Mouse (Mus musculus): Measurements from ENCODE around the gene Sppl2c. TPM values are rescaled to one million over a fixed set of nuclear protein-coding genes. Genes with fewer than 3 reads are reported as not detected.
A peak's percentile ranks its signal among the peaks of the same experiment; 100 is the strongest.

Gene Sppl2c
- polyA plus RNA-seq, 1 experiment from 2014 or later, result not detected

DNA sequence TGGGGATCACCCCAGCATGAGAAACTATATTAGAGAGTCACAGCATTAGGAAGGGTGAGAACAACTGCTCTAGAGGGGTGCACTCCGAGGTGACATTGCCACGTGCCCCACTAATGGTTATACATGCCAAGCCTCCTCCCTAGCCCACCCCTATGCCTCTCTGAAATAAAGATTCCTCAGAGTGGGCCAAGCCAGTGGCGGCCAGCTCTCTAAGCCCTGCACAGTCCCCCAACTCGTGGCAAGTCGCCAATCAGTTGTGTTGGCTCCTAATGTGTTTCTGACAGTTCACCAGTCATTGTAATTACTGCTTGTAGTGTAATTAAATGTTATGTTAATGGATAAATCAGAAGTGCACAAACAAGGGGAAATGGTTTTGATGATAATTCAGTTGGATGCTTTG is 6.3 kb upstream of the Sppl2c start:
- DNase-seq (ENCODE audit: low spot score), result no peak
- no peak overlapping the region for H3K4me2 ChIP-seq (ENCODE audit: low read depth, low read length)
- WGBS, result 71% methylated on average over 5 of the region's 5 CpGs
- no peaks in the 10 kb centered on the region for H3K9me3 ChIP-seq (ENCODE audit: control insufficient read depth, low read length)
- no peak overlapping the region for H3K4me3 ChIP-seq (ENCODE audit: low read depth, low read length)
- ATAC-seq (ENCODE audit: low read depth), result no peak
- no peak overlapping the region for H3K27ac ChIP-seq (replicated peaks; ENCODE audit: low read depth, low read length)
- no peaks in the 10 kb centered on the region for H3K27me3 ChIP-seq (replicated peaks; ENCODE audit: control insufficient read depth, insufficient read depth, low read length)
- H3K36me3 ChIP-seq (ENCODE audit: control insufficient read depth, insufficient read depth, low read length), result no peaks in the 10 kb centered on the region
- H3K4me1 ChIP-seq (ENCODE audit: control insufficient read depth, insufficient read depth, low read length), result no peaks in the 10 kb centered on the region
- no peak overlapping the region for H3K9ac ChIP-seq (ENCODE audit: low read depth, low read length)

DNA sequence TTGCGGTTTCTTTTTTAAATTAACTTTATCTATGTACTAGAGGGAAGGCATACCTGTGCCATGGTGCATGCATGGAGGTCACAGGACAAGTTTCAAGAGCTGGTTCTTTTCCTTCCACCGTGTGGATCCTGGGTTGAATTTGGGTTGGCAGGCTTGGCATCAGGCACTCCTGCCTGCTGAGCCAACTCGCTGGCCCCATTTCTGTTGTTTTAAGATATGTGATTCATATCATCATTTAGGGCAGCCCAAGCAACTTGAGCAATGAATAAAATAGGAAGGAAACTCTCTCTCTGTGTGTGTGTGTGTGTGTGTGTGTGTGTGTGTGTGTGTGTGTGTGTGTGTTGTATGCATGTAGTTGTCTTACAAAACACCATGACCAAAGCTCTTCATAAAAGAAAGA is 4.0 kb upstream of the Sppl2c start:
- no peak for ATAC-seq (ENCODE audit: low read depth)
- Histone ChIP-seq H3K4me2 (ENCODE audit: low read depth, low read length) (no peak overlapping the region), H3K9me3 (ENCODE audit: control insufficient read depth, low read length) (no peaks in the 10 kb centered on the region), H3K27ac (replicated peaks; ENCODE audit: low read depth, low read length) (no peak overlapping the region), H3K4me3 (ENCODE audit: low read depth, low read length) (no peak overlapping the region), H3K4me1 (ENCODE audit: control insufficient read depth, insufficient read depth, low read length) (no peaks in the 10 kb centered on the region), H3K36me3 (ENCODE audit: control insufficient read depth, insufficient read depth, low read length) (no peaks in the 10 kb centered on the region), H3K9ac (ENCODE audit: low read depth, low read length) (no peak overlapping the region), H3K27me3 (replicated peaks; ENCODE audit: control insufficient read depth, insufficient read depth, low read length) (no peaks in the 10 kb centered on the region)
- WGBS, result 89% methylated on average over 3 of the region's 3 CpGs
- DNase-seq (ENCODE audit: low spot score), result no peak

DNA sequence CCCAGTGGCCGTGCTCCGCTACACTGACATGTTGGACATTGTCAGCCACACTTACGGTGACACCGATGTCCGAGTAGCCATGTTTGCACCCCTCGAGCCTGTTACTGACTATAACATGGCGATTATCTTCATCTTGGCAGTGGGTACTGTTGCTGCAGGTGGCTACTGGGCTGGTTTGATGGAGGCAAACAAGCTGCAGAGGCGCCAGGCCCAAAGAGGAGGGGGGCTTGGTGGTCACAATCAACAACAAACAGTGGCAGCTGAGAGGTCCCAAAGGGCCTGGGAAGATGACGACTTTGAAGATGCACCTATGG is 667 bp downstream of the Sppl2c start:
- DNase-seq (ENCODE audit: low spot score), result no peak
- Histone ChIP-seq H3K36me3 (ENCODE audit: control insufficient read depth, insufficient read depth, low read length) (no peaks in the 10 kb centered on the region), H3K9me3 (ENCODE audit: control insufficient read depth, low read length) (no peaks in the 10 kb centered on the region), H3K4me2 (ENCODE audit: low read depth, low read length) (no peak overlapping the region), H3K27ac (replicated peaks; ENCODE audit: low read depth, low read length) (no peak overlapping the region), H3K9ac (ENCODE audit: low read depth, low read length) (no peak overlapping the region), H3K27me3 (replicated peaks; ENCODE audit: control insufficient read depth, insufficient read depth, low read length) (no peaks in the 10 kb centered on the region), H3K4me1 (ENCODE audit: control insufficient read depth, insufficient read depth, low read length) (no peaks in the 10 kb centered on the region), H3K4me3 (ENCODE audit: low read depth, low read length) (no peak overlapping the region)
- 90% methylated on average over 9 of the region's 9 CpGs for WGBS
- ATAC-seq (ENCODE audit: low read depth), result no peak

DNA sequence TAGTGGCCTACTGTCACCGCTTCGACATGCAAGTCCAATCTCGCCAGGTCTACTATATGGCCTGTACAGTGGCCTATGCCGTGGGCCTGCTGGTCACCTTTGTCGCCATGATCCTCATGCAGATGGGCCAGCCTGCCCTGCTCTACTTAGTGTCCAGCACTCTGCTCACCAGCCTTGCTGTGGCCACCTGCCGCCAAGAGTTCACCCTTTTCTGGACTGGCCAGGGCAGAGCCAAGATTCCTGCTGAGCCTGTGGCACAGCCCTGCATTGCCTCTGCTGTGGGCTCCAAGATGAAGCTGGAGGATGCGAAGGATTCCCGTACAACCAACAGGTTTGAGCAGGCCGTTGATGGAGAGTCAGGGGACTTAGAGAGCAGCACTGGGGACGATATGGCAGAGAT is 1.6 kb downstream of the Sppl2c start:
- Histone ChIP-seq H3K27me3 (replicated peaks; ENCODE audit: control insufficient read depth, insufficient read depth, low read length) (no peaks in the 10 kb centered on the region), H3K27ac (replicated peaks; ENCODE audit: low read depth, low read length) (no peak overlapping the region), H3K4me1 (ENCODE audit: control insufficient read depth, insufficient read depth, low read length) (no peaks in the 10 kb centered on the region), H3K36me3 (ENCODE audit: control insufficient read depth, insufficient read depth, low read length) (no peaks in the 10 kb centered on the region), H3K9me3 (ENCODE audit: control insufficient read depth, low read length) (no peaks in the 10 kb centered on the region), H3K9ac (ENCODE audit: low read depth, low read length) (no peak overlapping the region), H3K4me3 (ENCODE audit: low read depth, low read length) (no peak overlapping the region), H3K4me2 (ENCODE audit: low read depth, low read length) (no peak overlapping the region)
- no peak for DNase-seq (ENCODE audit: low spot score)
- ATAC-seq (ENCODE audit: low read depth), result no peak
- 91% methylated on average over 10 of the region's 10 CpGs for WGBS

DNA sequence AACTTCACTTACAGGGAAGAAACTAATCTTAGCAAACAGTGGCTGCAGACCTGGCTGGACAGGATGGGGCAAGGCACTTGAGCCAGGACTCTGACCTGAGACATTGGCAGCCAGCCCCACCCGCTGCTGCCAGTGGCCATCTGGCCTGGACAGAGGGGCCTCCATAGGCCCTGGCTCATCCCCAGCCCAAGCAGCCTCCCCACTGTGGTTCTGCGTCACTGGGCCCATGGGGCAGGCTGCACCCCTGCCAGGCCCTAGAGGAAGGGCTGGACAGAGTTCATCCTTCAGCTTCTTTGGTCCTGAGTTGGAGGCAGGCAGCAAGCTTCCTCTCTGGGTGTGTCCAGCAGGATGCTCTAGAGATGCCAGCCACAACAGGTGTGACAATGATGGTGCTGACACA is 3.9 kb downstream of the Sppl2c start:
- no peak for ATAC-seq (ENCODE audit: low read depth)
- H3K4me2 ChIP-seq (ENCODE audit: low read depth, low read length), result no peak overlapping the region
- 71% methylated on average over 2 of the region's 2 CpGs for WGBS
- no peak for DNase-seq (ENCODE audit: low spot score)
- H3K9ac ChIP-seq (ENCODE audit: low read depth, low read length), result no peak overlapping the region
- H3K27ac ChIP-seq (replicated peaks; ENCODE audit: low read depth, low read length), result no peak overlapping the region
- no peaks in the 10 kb centered on the region for H3K4me1 ChIP-seq (ENCODE audit: control insufficient read depth, insufficient read depth, low read length)
- no peaks in the 10 kb centered on the region for H3K36me3 ChIP-seq (ENCODE audit: control insufficient read depth, insufficient read depth, low read length)
- no peaks in the 10 kb centered on the region for H3K9me3 ChIP-seq (ENCODE audit: control insufficient read depth, low read length)
- no peak overlapping the region for H3K4me3 ChIP-seq (ENCODE audit: low read depth, low read length)
- H3K27me3 ChIP-seq (replicated peaks; ENCODE audit: control insufficient read depth, insufficient read depth, low read length), result no peaks in the 10 kb centered on the region

DNA sequence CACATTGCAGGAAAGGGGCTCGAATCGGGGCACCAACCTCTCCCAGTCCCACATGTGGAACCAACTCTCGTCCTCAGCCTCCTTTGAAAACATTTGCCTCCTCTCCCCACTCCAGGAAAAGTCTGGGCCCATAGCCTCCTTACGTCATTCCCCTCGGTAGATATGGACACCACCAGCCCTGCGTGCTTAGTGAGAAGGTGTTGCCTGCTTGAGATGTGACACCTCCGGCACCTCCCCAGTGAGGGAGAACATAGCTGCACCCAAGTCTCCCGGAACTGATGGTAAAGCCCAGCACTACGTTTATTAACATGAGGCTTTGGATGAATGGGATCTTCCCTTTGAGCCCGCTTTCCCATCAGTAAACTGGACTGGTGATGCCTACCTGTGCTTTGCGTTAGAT is 9.3 kb downstream of the Sppl2c start:
- 74% methylated on average over 11 of the region's 11 CpGs for WGBS
- H3K4me3 ChIP-seq (ENCODE audit: low read depth, low read length), result no peak overlapping the region
- peaks cover 6% of the 10 kb centered on the region; the same call in 1 of the 2 replicates for H3K27me3 ChIP-seq (replicated peaks; ENCODE audit: control insufficient read depth, insufficient read depth, low read length)
- DNase-seq (ENCODE audit: low spot score), result no peak
- no peaks in the 10 kb centered on the region for H3K9me3 ChIP-seq (ENCODE audit: control insufficient read depth, low read length)
- no peak for ATAC-seq (ENCODE audit: low read depth)
- H3K36me3 ChIP-seq (ENCODE audit: control insufficient read depth, insufficient read depth, low read length), result no peaks in the 10 kb centered on the region
- H3K9ac ChIP-seq (ENCODE audit: low read depth, low read length), result no peak overlapping the region
- H3K27ac ChIP-seq (replicated peaks; ENCODE audit: low read depth, low read length), result no peak overlapping the region
- no peak overlapping the region for H3K4me2 ChIP-seq (ENCODE audit: low read depth, low read length)
- no peaks in the 10 kb centered on the region for H3K4me1 ChIP-seq (ENCODE audit: control insufficient read depth, insufficient read depth, low read length)

DNA sequence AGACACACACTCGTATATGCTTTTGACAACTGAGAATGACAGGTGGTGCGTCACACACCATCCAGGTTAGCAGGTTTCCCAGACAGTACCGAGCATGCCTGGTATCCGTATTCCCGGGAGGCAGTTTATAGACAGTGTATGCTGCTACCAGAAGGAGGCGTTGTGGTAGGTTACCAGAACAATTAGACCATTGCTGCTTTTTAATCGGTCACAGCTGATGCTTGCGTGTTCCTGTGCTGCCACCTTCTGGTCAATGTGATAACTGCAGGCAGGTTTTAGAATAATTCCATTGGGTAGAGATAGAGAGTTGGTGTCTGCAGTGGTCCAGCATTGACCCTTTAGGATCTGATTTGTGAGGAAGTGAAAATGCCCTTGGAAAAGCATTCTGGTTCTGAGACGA is 9.7 kb downstream of the Sppl2c start:
- ATAC-seq (ENCODE audit: low read depth) (peak; percentile 65), DNase-seq (ENCODE audit: low spot score) (peak; percentile 83)
- no peak overlapping the region for H3K27ac ChIP-seq (replicated peaks; ENCODE audit: low read depth, low read length)
- 9% methylated on average over 9 of the region's 9 CpGs for WGBS
- H3K4me1 ChIP-seq (ENCODE audit: control insufficient read depth, insufficient read depth, low read length), result no peaks in the 10 kb centered on the region
- peaks cover 6% of the 10 kb centered on the region; the same call in 1 of the 2 replicates for H3K27me3 ChIP-seq (replicated peaks; ENCODE audit: control insufficient read depth, insufficient read depth, low read length)
- no peak overlapping the region for H3K4me2 ChIP-seq (ENCODE audit: low read depth, low read length)
- H3K9ac ChIP-seq (ENCODE audit: low read depth, low read length), result no peak overlapping the region
- no peaks in the 10 kb centered on the region for H3K9me3 ChIP-seq (ENCODE audit: control insufficient read depth, low read length)
- no peaks in the 10 kb centered on the region for H3K36me3 ChIP-seq (ENCODE audit: control insufficient read depth, insufficient read depth, low read length)
- no peak overlapping the region for H3K4me3 ChIP-seq (ENCODE audit: low read depth, low read length)

DNA sequence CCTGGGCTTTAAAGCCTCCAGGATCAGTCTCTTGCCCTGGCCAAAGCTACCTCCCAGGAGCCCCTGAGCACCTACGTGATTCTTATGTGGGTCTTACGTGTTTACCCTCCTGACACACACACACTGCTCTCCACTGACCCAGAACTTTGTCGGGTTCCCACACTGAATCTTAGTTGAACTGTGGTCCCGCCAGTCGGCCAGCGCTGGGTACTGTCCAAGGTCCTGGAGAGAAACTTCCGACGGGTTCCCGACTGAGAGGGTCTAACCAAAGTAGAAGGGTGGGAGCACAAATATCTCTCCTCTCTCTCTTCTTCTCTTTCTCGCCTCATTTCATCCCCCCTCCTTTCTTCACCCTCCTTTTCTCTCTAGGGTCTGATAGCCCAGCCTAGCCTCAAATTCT is 11.7 kb downstream of the Sppl2c start:
- Histone ChIP-seq H3K9ac (ENCODE audit: low read depth, low read length) (no peak overlapping the region), H3K27ac (replicated peaks; ENCODE audit: low read depth, low read length) (no peak overlapping the region), H3K4me1 (ENCODE audit: control insufficient read depth, insufficient read depth, low read length) (no peaks in the 10 kb centered on the region), H3K9me3 (ENCODE audit: control insufficient read depth, low read length) (peaks cover 11% of the 10 kb centered on the region; the same call in 1 of the 2 replicates), H3K27me3 (replicated peaks; ENCODE audit: control insufficient read depth, insufficient read depth, low read length) (peaks cover 6% of the 10 kb centered on the region; the same call in 1 of the 2 replicates), H3K4me3 (ENCODE audit: low read depth, low read length) (no peak overlapping the region), H3K4me2 (ENCODE audit: low read depth, low read length) (no peak overlapping the region), H3K36me3 (ENCODE audit: control insufficient read depth, insufficient read depth, low read length) (no peaks in the 10 kb centered on the region)
- WGBS, result 7% methylated on average over 10 of the region's 10 CpGs
- DNase-seq (ENCODE audit: low spot score) (peak; percentile 50), ATAC-seq (ENCODE audit: low read depth) (no peak)

DNA sequence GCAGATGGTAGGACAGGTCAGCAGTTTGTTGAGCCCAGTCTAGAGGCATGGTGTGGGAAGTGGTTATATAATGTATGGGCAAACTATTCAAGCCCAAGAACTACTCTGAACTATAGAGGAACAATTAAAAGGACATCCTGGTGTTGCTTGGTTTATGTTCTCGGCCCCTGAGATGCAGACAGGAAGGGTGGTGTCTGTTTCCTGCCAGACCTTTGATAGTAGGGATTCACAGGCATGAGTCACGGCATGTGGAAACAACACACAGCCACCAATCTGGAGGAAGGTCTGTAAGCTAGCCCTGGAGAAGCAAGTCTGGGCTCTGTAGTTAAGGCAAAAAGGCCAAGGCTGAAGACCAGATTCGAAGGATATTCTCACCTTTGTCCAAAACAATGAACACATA is 17.1 kb downstream of the Sppl2c start:
- H3K27me3 ChIP-seq (replicated peaks; ENCODE audit: control insufficient read depth, insufficient read depth, low read length), result no peaks in the 10 kb centered on the region
- ATAC-seq (ENCODE audit: low read depth) (no peak), DNase-seq (ENCODE audit: low spot score) (no peak)
- no peak overlapping the region for H3K4me2 ChIP-seq (ENCODE audit: low read depth, low read length)
- H3K36me3 ChIP-seq (ENCODE audit: control insufficient read depth, insufficient read depth, low read length), result no peaks in the 10 kb centered on the region
- 80% methylated on average over 3 of the region's 3 CpGs for WGBS
- H3K27ac ChIP-seq (replicated peaks; ENCODE audit: low read depth, low read length), result no peak overlapping the region
- no peak overlapping the region for H3K9ac ChIP-seq (ENCODE audit: low read depth, low read length)
- H3K4me3 ChIP-seq (ENCODE audit: low read depth, low read length), result no peak overlapping the region
- peaks cover 11% of the 10 kb centered on the region; the same call in 1 of the 2 replicates for H3K9me3 ChIP-seq (ENCODE audit: control insufficient read depth, low read length)
- H3K4me1 ChIP-seq (ENCODE audit: control insufficient read depth, insufficient read depth, low read length), result no peaks in the 10 kb centered on the region

All from embryonic facial prominence, embryonic 14.5 days (tissue).